Mouse (Mus musculus) liver, embryonic 15.5 days (tissue): ENCODE data around the gene Has3. TPM values are rescaled to one million over a fixed set of nuclear protein-coding genes. Genes with fewer than 3 reads are reported as not detected.

Experiments
- ATAC-seq: fragments of 200-750 bp; cut with Nextera tagmentation; 2 replicates; pipeline ENCODE4 v1.8.0; 2017; ENCODE audit warnings: moderate number of reproducible peaks, mild to moderate bottlenecking, moderate library complexity; ENCODE audit not compliant: insufficient read depth
- H3K27ac ChIP-seq: fragments of 300-500 bp; sonication (generic); replicated peaks from 2 replicates; pipeline ENCODE4 v1.5.1; 2015; ENCODE audit warnings: mild to moderate bottlenecking, inconsistent platforms
- H3K27me3 ChIP-seq: fragments of 300-500 bp; sonication (generic); 2 replicates; pipeline ENCODE4 v1.6.1; 2015; ENCODE audit warnings: mild to moderate bottlenecking, inconsistent platforms
- H3K36me3 ChIP-seq: fragments of 300-500 bp; sonication (generic); replicated peaks from 2 replicates; pipeline ENCODE4 v1.6.1; 2015; ENCODE audit warnings: moderate library complexity, mild to moderate bottlenecking, inconsistent platforms
- H3K4me1 ChIP-seq: fragments of 300-500 bp; sonication (generic); replicated peaks from 2 replicates; pipeline ENCODE4 v1.6.1; 2015; ENCODE audit warnings: inconsistent platforms
- H3K4me2 ChIP-seq: fragments of 300-500 bp; sonication (generic); 2 replicates; pipeline ENCODE4 v1.6.1; 2015; ENCODE audit warnings: moderate library complexity, mild to moderate bottlenecking, inconsistent platforms
- H3K4me3 ChIP-seq: fragments of 300-500 bp; sonication (generic); replicated peaks from 2 replicates; pipeline ENCODE4 v1.5.1; 2015; ENCODE audit warnings: mild to moderate bottlenecking, inconsistent platforms
- H3K9ac ChIP-seq: fragments of 300-500 bp; sonication (generic); 2 replicates; pipeline ENCODE4 v1.6.1; 2015; ENCODE audit warnings: moderate library complexity, mild to moderate bottlenecking, inconsistent platforms
- H3K9me3 ChIP-seq: fragments of 300-500 bp; sonication (generic); replicated peaks from 2 replicates; pipeline ENCODE4 v1.6.1; 2016; ENCODE audit warnings: inconsistent platforms
- WGBS: fragments of 180-500 bp; shearing (Covaris S2); methylation state at CpG from one replicate; pipeline ENCODE4 v1.1.7; 2015; ENCODE audit warnings: mixed read lengths; ENCODE audit not compliant: insufficient replicate concordance; 5-methylcytosine and 5-hydroxymethylcytosine counted together
- polyA plus RNA-seq: library from polyadenylated mRNA; unstranded; fragments of >200 nt; fragmentation: Nextera tagmentation; extraction: Ambion mirVana; gene quantifications from 2 replicates; pipeline ENCODE4 v1.2.1, GENCODE M21; 2015

The Has3 gene
- polyA plus RNA-seq, 1 experiment from 2014 or later, result 0.01 TPM

DNA sequence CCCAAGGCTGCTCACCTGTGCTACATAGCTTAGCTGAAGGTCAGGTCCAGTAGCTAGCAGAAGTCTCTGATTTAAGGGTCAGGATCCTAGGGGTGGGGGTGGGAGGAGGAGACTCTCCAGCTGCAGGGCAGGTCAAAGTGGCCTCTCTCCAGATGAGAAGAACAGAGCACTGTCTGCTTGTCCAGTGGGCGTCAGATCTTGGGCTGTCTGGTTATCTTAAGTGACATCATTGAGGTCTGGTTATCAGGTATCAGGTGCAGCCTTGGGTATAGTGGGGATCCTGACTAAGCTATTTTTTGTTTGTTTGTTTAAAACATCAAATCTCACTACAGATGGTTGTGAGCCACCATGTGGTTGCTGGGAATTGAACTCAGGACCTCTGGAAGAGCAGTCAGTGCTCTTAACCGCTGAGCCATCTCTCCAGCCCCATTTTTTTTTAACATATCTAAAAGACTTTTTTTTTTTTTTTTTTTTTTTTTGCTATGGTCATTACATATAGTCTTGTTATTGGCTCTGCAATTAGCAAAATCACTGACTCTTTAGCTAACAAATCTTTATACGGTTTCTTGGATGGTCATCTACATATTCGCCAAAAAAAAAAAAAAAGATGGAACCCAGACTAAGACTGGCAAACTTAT lies 63.6 kb downstream of the Has3 start:
- no peak for ATAC-seq
- H3K4me1 ChIP-seq, result peaks cover 28% of the 10 kb centered on the region
- H3K27me3 ChIP-seq, result peaks cover 63% of the 10 kb centered on the region

More for the DNA sequence above, 63.6 kb downstream of the Has3 start:
- H3K9ac ChIP-seq, result no peak overlapping the region
- H3K27ac ChIP-seq, result no peak overlapping the region
- no peak overlapping the region for H3K4me2 ChIP-seq
- H3K9me3 ChIP-seq, result no peaks in the 10 kb centered on the region
- WGBS, result 59% methylated on average over 4 of the region's 4 CpGs
- H3K36me3 ChIP-seq, result no peaks in the 10 kb centered on the region
- no peak overlapping the region for H3K4me3 ChIP-seq

Other genes starting within 250 kb of the Has3 start
- gene Tango6, start 187.2 kb upstream of the Has3 start, polyA plus RNA-seq, result 3.1 and 3.4 TPM in 2 replicates
- 31.8 and 33.3 TPM in 2 replicates for gene Utp4, start 23.4 kb downstream of the Has3 start, polyA plus RNA-seq
- gene Sntb2, start 65.5 kb downstream of the Has3 start, polyA plus RNA-seq, result 1.3 and 1.6 TPM in 2 replicates
- gene Vps4a, start 161.0 kb downstream of the Has3 start, polyA plus RNA-seq, result 20.1 and 23.7 TPM in 2 replicates
- 16.5 and 19.2 TPM in 2 replicates for gene Pdf, start 178.4 kb downstream of the Has3 start, polyA plus RNA-seq
- 17.9 and 19.8 TPM in 2 replicates for gene Cog8, start 186.4 kb downstream of the Has3 start, polyA plus RNA-seq
- gene Nip7, start 186.6 kb downstream of the Has3 start, polyA plus RNA-seq, result 33.9 and 37.4 TPM in 2 replicates
- 4.1 and 5.2 TPM in 2 replicates for gene Tmed6, start 195.4 kb downstream of the Has3 start, polyA plus RNA-seq
- 6.4 and 6.8 TPM in 2 replicates for gene Terf2, start 226.3 kb downstream of the Has3 start, polyA plus RNA-seq